Mouse (Mus musculus) stomach, postnatal 0 days (tissue): ENCODE results near the gene Alkbh8. TPM values are rescaled to one million over a fixed set of nuclear protein-coding genes. Genes with fewer than 3 reads are reported as not detected.
"Not testable (repeated sequence)": the region's sequence is repeated elsewhere in the genome, so short reads cannot be mapped to it uniquely, and the experiment has no call there.

Experiments
- ATAC-seq: fragments of 200-750 bp; cut with Nextera tagmentation; 2 replicates; pipeline ENCODE4 v1.8.0; 2017; ENCODE audit not compliant: low FRiP score, low TSS enrichment
- DNase-seq: peaks from one replicate; pipeline ENCODE4 v3.0.0-alpha.2; 2016; ENCODE audit warnings: low spot score
- H3K27ac ChIP-seq: fragments of 300-500 bp; sonication (generic); replicated peaks from 2 replicates; pipeline ENCODE4 v1.5.1; 2014; ENCODE audit warnings: mild to moderate bottlenecking, control low read depth
- H3K27me3 ChIP-seq: fragments of 300-500 bp; sonication (generic); 2 replicates; pipeline ENCODE4 v1.6.1; 2014; ENCODE audit warnings: low read length; ENCODE audit not compliant: control insufficient read depth, insufficient read depth
- H3K36me3 ChIP-seq: fragments of 300-500 bp; sonication (generic); 2 replicates; pipeline ENCODE4 v1.6.1; 2014; ENCODE audit warnings: low read length, mixed read lengths; ENCODE audit not compliant: control insufficient read depth, insufficient read depth
- H3K4me1 ChIP-seq: fragments of 300-500 bp; sonication (generic); replicated peaks from 2 replicates; pipeline ENCODE4 v1.6.1; 2014; ENCODE audit warnings: antibody characterized with exemption; ENCODE audit not compliant: control insufficient read depth, insufficient read depth
- H3K4me2 ChIP-seq: fragments of 300-500 bp; sonication (generic); replicated peaks from 2 replicates; pipeline ENCODE4 v1.6.1; 2014; ENCODE audit warnings: low read depth, mild to moderate bottlenecking, control low read depth, moderate library complexity
- H3K4me3 ChIP-seq: fragments of 300-500 bp; sonication (generic); 2 replicates; pipeline ENCODE4 v1.5.1; 2014; ENCODE audit warnings: low read depth, low read length, control low read depth
- H3K9ac ChIP-seq: fragments of 300-500 bp; sonication (generic); 2 replicates; pipeline ENCODE4 v1.6.1; 2014; ENCODE audit warnings: mild to moderate bottlenecking, low read length, control low read depth, mixed read lengths
- H3K9me3 ChIP-seq: fragments of 300-500 bp; sonication (generic); 2 replicates; pipeline ENCODE4 v1.6.1; 2016; ENCODE audit warnings: low read length; ENCODE audit not compliant: control insufficient read depth
- CTCF ChIP-seq: IDR thresholded peaks from 2 replicates; pipeline ENCODE4 v1.5.1; 2016; ENCODE audit warnings: antibody characterized with exemption, low read depth, mild to moderate bottlenecking, moderate library complexity
- EP300 ChIP-seq: optimal IDR thresholded peaks from 2 replicates; pipeline ENCODE3; 2016; ENCODE audit warnings: antibody characterized with exemption
- WGBS: fragments of 180-500 bp; shearing (Covaris S2); extraction: QIAGEN DNeasy Blood & Tissue Kit; methylation state at CpG from one replicate; pipeline ENCODE4 v1.1.7; 2014; 5-methylcytosine and 5-hydroxymethylcytosine counted together
- polyA plus RNA-seq: library from polyadenylated mRNA; unstranded; fragments of >200 nt; fragmentation: Nextera tagmentation; extraction: Ambion mirVana; gene quantifications from 2 replicates; pipeline ENCODE4 v1.2.1, GENCODE M21; 2015

Alkbh8 gene
- polyA plus RNA-seq, 1 experiment from 2014 or later: 8.7 TPM

DNA sequence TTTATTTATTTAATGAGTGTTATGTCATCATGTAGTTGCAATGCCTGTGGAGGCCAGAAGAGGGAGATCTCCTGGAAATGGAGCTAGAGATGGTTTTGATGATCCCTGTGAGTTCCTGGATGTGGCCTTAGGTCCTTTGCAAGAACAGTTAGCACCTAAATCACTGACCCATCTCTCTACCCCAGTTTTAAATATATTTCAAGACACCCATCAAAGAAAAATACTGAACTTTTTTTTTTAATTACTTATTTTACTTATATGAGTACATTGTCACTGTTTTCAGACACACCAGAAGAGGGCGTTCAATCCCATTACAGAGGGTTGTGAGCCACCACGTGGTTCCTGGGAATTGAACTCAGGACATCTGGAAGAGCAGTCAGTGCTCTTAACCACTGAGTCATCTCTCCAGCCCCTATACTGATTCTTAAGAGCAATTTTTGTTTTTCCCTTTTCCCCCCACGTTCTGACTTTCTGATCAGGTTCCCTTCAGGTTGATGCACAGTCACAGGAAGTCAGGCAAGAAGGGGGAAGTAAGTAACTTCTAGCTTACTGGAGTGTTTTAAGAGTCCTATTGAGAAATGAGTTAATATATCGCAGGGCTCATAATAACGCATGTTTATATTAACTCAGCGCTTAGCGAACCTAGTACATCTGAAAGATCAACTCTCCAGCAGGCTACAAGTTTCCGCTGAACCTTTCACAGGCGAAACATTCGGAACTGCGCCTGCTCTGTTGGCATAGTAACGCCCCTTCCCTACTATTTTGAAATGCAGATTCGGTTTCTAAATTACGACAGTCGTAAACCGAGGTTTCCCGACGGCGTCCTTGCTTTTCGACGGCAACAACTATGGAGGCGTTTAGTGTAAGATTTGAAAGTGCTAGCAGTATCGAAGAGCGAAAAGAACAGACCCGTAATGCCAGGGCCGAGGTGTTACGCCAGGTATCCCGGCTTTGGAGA is 68.6 kb downstream of the Alkbh8 start, which contains the start of gene Cwf19l2:
Gene Cwf19l2, plus strand, starts transcription at position 342 of the 958 bp plus-strand sequence.
- no peaks in the 10 kb centered on the region for H3K4me1 ChIP-seq
- peak within 1 kb of the TSS; percentile 67 for H3K9ac ChIP-seq
- peak; percentile 81 for DNase-seq
- no peaks in the 10 kb centered on the region for H3K27me3 ChIP-seq
- peak; percentile 94 for ATAC-seq
- peak within 1 kb of the TSS; percentile 59 for H3K4me2 ChIP-seq
- H3K9me3 ChIP-seq: no peaks in the 10 kb centered on the region
- TF ChIP-seq EP300 (no peak), CTCF (peak; percentile 59)
- 0% methylated on average over 28 of the region's 28 CpGs for WGBS
- H3K27ac ChIP-seq: peak within 1 kb of the TSS; percentile 86
- H3K36me3 ChIP-seq: no peaks in the 10 kb centered on the region
- peak within 1 kb of the TSS; percentile 70 for H3K4me3 ChIP-seq

DNA sequence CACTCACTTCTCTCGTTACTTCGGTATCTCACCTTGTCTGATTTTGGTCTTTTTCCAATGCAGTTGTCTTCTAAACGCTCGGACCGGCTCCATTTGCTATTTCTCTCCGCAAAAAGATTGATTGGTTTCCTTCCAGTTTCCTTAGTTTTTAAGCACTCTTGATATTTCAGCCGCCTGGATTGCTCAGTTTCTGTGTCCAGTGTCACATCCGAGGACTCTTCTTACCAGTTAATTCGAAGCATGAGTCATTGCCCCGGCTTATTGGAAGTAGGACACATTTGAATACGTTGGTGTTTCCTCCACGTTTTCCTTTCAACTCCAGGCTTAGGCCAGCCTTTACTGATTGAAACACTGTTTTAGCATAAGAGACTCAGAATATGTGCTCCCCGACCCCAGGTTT is 69.4 kb downstream of the Alkbh8 start:
- H3K36me3 ChIP-seq: no peaks in the 10 kb centered on the region
- H3K9ac ChIP-seq: peak overlapping the region; percentile 67
- peak overlapping the region; percentile 86 for H3K27ac ChIP-seq
- peak overlapping the region; percentile 70 for H3K4me3 ChIP-seq
- no peaks in the 10 kb centered on the region for H3K9me3 ChIP-seq
- no peak for TF ChIP-seq CTCF
- TF ChIP-seq EP300: no peak
- ATAC-seq (peak; percentile 48; the same call in 1 of the 2 replicates), DNase-seq (peak; percentile 16)
- H3K27me3 ChIP-seq: no peaks in the 10 kb centered on the region
- H3K4me2 ChIP-seq: peak overlapping the region; percentile 59
- under 1% methylated on average over 13 of the region's 13 CpGs for WGBS
- no peaks in the 10 kb centered on the region for H3K4me1 ChIP-seq

DNA sequence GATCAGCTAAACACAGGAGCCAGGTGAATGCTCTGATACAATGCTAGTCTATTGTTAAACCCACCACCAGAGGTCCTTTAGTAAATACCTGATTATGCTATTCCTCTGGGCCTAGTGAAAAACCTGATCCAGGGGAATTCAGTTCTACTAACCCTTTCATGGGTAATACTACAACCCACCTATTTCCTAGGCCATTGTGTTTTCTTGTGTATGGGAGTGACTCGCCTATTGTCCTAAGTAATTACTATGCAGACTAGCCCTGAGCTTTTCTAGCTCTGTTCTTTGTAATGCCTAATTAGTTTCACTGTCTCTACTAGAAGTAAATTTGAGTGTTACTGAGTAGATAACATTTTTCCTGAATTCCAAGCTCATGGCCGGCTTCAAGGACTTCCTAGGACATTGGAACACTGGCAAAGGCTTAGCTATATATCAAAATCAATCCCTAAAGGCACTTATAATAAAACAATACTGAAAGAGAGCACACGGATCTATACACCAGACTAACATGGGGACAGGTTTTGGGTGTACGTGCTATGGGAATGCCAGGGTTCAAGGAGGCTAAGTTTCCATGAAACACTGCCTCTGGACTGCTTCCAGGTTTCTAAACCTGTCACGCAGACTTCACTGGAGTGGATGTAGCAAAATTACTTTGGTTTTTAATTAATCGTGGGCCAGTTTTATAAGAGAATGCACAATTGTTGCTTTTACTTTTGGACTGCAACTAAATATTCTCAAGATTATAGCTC is 104.8 kb downstream of the Alkbh8 start:
- not testable (repeated sequence) for H3K9ac ChIP-seq, H3K36me3 ChIP-seq, H3K4me2 ChIP-seq, H3K4me3 ChIP-seq, H3K9me3 ChIP-seq, H3K27ac ChIP-seq, H3K4me1 ChIP-seq, DNase-seq, H3K27me3 ChIP-seq, ATAC-seq
- 88% methylated on average over 6 of the region's 6 CpGs for WGBS

Other genes starting within 250 kb of the Alkbh8 start
- gene Cwf19l2, start 68.5 kb downstream of the Alkbh8 start, polyA plus RNA-seq: 6.2 and 6.9 TPM in 2 replicates
- gene Gucy1a2, start 197.6 kb downstream of the Alkbh8 start, polyA plus RNA-seq: 0.19 and 0.39 TPM in 2 replicates